Mouse (Mus musculus) MEL (cell line): Measurements from ENCODE around the gene Hagh. TPM values are rescaled to one million over a fixed set of nuclear protein-coding genes. Genes with fewer than 3 reads are reported as not detected.

Experiments
- DNase-seq: peaks from one replicate; pipeline ENCODE4 v3.0.0; 2011; ENCODE audit warnings: low read depth, low spot score
- H3K27ac ChIP-seq: 2 replicates; pipeline ENCODE4 v1.5.1; 2012; ENCODE audit warnings: low read depth, mild to moderate bottlenecking, control low read depth, low read length, moderate library complexity; ENCODE audit not compliant: control insufficient read depth
- H3K27me3 ChIP-seq, 2 experiments: fragments of 150-350 bp in 1 of 2; sonication (generic) in 1 of 2; 2 replicates each; pipeline ENCODE4 v1.6.1; 2012; ENCODE audit warnings: low read length in 2 of 2, mild to moderate bottlenecking in 2 of 2, improper control_type of control experiment in 1 of 2, moderate library complexity in 1 of 2; ENCODE audit not compliant: insufficient read depth in 2 of 2, control insufficient read depth in 1 of 2
- H3K36me3 ChIP-seq, 2 experiments: 2 replicates each; pipeline ENCODE4 v1.6.1; 2012 to 2014; ENCODE audit warnings: low read length in 2 of 2, improper control_type of control experiment in 1 of 2, inconsistent platforms in 1 of 2, mild to moderate bottlenecking in 1 of 2; ENCODE audit not compliant: insufficient read depth in 2 of 2, control insufficient read depth in 1 of 2
- H3K4me1 ChIP-seq, 2 experiments: fragments of 150-350 bp in 1 of 2; sonication (generic) in 1 of 2; 2 replicates each; pipeline ENCODE4 v1.6.1; 2012; ENCODE audit warnings: low read length in 2 of 2, improper control_type of control experiment in 1 of 2, mild to moderate bottlenecking in 1 of 2; ENCODE audit not compliant: insufficient read depth in 2 of 2, control insufficient read depth in 1 of 2
- H3K4me3 ChIP-seq, 2 experiments: fragments of 150-350 bp in 1 of 2; sonication (generic) in 1 of 2; 2 replicates each; pipeline ENCODE4 v1.5.1; 2012; ENCODE audit warnings: low read depth in 2 of 2, low read length in 2 of 2, mild to moderate bottlenecking in 2 of 2, moderate library complexity in 2 of 2, control low read depth in 1 of 2, improper control_type of control experiment in 1 of 2; ENCODE audit not compliant: control insufficient read depth in 1 of 2, insufficient read depth in 1 of 2
- H3K79me2 ChIP-seq: 2 replicates; pipeline ENCODE4 v1.6.1; 2012; ENCODE audit warnings: mild to moderate bottlenecking, low read length, moderate library complexity; ENCODE audit not compliant: control insufficient read depth, poor library complexity, insufficient read depth
- H3K9ac ChIP-seq: 2 replicates; pipeline ENCODE4 v1.6.1; 2012; ENCODE audit warnings: low read depth, mild to moderate bottlenecking, control low read depth, low read length, moderate library complexity; ENCODE audit not compliant: control insufficient read depth, poor library complexity, severe bottlenecking
- H3K9me3 ChIP-seq: fragments of 150-350 bp; sonication (generic); replicated peaks from 2 replicates; pipeline ENCODE4 v1.6.1; 2012; ENCODE audit warnings: mild to moderate bottlenecking, low read length, improper control_type of control experiment, moderate library complexity; ENCODE audit not compliant: insufficient read depth
- BHLHE40 ChIP-seq: IDR thresholded peaks from 2 replicates; pipeline ENCODE4 v1.6.1; 2012; ENCODE audit warnings: low read depth, mild to moderate bottlenecking, inconsistent platforms, low read length, improper control_type of control experiment, borderline replicate concordance
- CHD1 ChIP-seq: IDR thresholded peaks from 2 replicates; pipeline ENCODE4 v1.6.1; 2012; ENCODE audit warnings: low read depth, mild to moderate bottlenecking, inconsistent platforms, low read length, improper control_type of control experiment
- CHD2 ChIP-seq: IDR thresholded peaks from 2 replicates; pipeline ENCODE4 v1.6.1; 2011; ENCODE audit warnings: low read length, improper control_type of control experiment
- ETS1 ChIP-seq: IDR thresholded peaks from 2 replicates; pipeline ENCODE4 v1.6.1; 2012; ENCODE audit warnings: low read depth, mild to moderate bottlenecking, inconsistent platforms, low read length, improper control_type of control experiment, moderate library complexity
- GATA1 ChIP-seq: IDR thresholded peaks from 2 replicates; pipeline ENCODE4 v1.6.1; 2011; ENCODE audit warnings: low read depth, low read length, improper control_type of control experiment
- KAT2A ChIP-seq: conservative IDR thresholded peaks from 2 replicates; pipeline ENCODE4 v1.6.1; 2012; ENCODE audit warnings: low read depth, low read length, improper control_type of control experiment, inconsistent platforms
- MAX ChIP-seq: IDR thresholded peaks from 2 replicates; pipeline ENCODE4 v1.6.1; 2011; ENCODE audit warnings: low read length, improper control_type of control experiment
- MEF2A ChIP-seq: IDR thresholded peaks from 2 replicates; pipeline ENCODE4 v1.6.1; 2014; ENCODE audit warnings: low read depth, mild to moderate bottlenecking, inconsistent platforms, low read length, improper control_type of control experiment; ENCODE audit not compliant: poor library complexity, insufficient replicate concordance, severe bottlenecking; ENCODE audit errors: extremely low read depth
- MYB ChIP-seq: IDR thresholded peaks from 2 replicates; pipeline ENCODE4 v1.6.1; 2011; ENCODE audit warnings: mild to moderate bottlenecking, low read depth, low read length, improper control_type of control experiment
- POLR2AphosphoS2 ChIP-seq: IDR thresholded peaks from 2 replicates; pipeline ENCODE4 v1.6.1; 2011; ENCODE audit warnings: low read length, improper control_type of control experiment
- POLR2AphosphoS5 ChIP-seq: IDR thresholded peaks from 2 replicates; pipeline ENCODE4 v1.6.1; 2012; ENCODE audit warnings: low read depth, borderline replicate concordance, mild to moderate bottlenecking, inconsistent platforms, low read length, moderate library complexity, mixed read lengths
- RAD21 ChIP-seq: IDR thresholded peaks from 2 replicates; pipeline ENCODE4 v1.6.1; 2011; ENCODE audit warnings: mild to moderate bottlenecking, low read depth, low read length, improper control_type of control experiment
- TAL1 ChIP-seq: IDR thresholded peaks from 2 replicates; pipeline ENCODE4 v1.6.1; 2012; ENCODE audit warnings: mild to moderate bottlenecking, inconsistent platforms, low read length, moderate library complexity, mixed read lengths
- TCF12 ChIP-seq: IDR thresholded peaks from 2 replicates; pipeline ENCODE4 v1.6.1; 2014; ENCODE audit warnings: low read depth, mild to moderate bottlenecking, inconsistent platforms, low read length, improper control_type of control experiment, moderate library complexity
- UBTF ChIP-seq: IDR thresholded peaks from 2 replicates; pipeline ENCODE4 v1.6.1; 2012; ENCODE audit warnings: low read depth, mild to moderate bottlenecking, inconsistent platforms, low read length, improper control_type of control experiment, moderate library complexity, borderline replicate concordance; ENCODE audit not compliant: insufficient read depth
- USF1 ChIP-seq: IDR thresholded peaks from 2 replicates; pipeline ENCODE4 v1.6.1; 2014; ENCODE audit warnings: low read depth, mild to moderate bottlenecking, inconsistent platforms, low read length, improper control_type of control experiment, moderate library complexity
- USF2 ChIP-seq, 2 experiments: IDR thresholded peaks; 2 replicates each; pipeline ENCODE4 v1.6.1; 2011 to 2012; ENCODE audit warnings: improper control_type of control experiment in 2 of 2, low read length in 2 of 2, borderline replicate concordance in 1 of 2, inconsistent platforms in 1 of 2, low read depth in 1 of 2, mild to moderate bottlenecking in 1 of 2; ENCODE audit not compliant: insufficient read depth in 1 of 2
- ZC3H11A ChIP-seq: IDR thresholded peaks from 2 replicates; pipeline ENCODE4 v1.6.1; 2012; ENCODE audit warnings: low read depth, mild to moderate bottlenecking, inconsistent platforms, low read length, improper control_type of control experiment
- polyA plus RNA-seq, 2 experiments: library from polyadenylated mRNA; stranded (reverse) in 1 of 2; unstranded in 1 of 2; fragments of >175 nt in 1 of 2; fragments of >200 nt in 1 of 2; gene quantifications; 2 replicates each; pipeline versions ENCODE4 v1.2.1 to v1.2.4; 2012; ENCODE audit warnings: low replicate concordance in 2 of 2, low read depth in 1 of 2; ENCODE audit not compliant: insufficient read length in 2 of 2, insufficient read depth in 1 of 2, missing spikeins in 1 of 2
- total RNA-seq: library from RNA; depleted of rRNA; stranded (reverse); fragments of 300-350 nt; gene quantifications from 2 replicates; pipeline ENCODE4 v1.2.3, GENCODE M21; 2012

The Hagh gene
- total and polyA plus RNA-seq, 3 experiments, result 37.5 to 49.6 TPM; not detected in 1

DNA sequence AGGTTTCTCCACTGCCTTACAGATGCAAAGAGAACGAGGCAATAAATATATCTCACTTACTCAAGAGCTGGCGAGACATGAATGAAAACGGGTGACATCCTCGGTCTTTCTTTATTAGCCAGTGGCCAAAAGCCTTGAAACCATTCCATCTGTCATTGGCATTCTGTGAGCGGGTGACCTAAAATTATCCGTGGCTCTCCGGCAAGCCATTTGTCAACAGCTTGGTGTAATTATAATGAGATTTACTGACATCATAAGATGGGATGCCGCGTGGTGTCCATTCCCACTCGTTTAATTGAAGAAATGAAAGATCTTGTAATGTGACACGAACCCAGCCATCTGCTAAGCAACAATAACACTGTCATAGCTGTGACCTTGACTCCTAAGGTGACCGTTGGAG lies 45.2 kb upstream of the Hagh start:
- H3K36me3 ChIP-seq, result peaks cover 0 to 5% of the 10 kb centered on the region in 2 experiments; a peak in 2 of 4 replicates
- H3K4me1 ChIP-seq, result peaks cover 0 to 11% of the 10 kb centered on the region in 2 experiments; a peak in 2 of 4 replicates
- H3K9ac ChIP-seq, result no peak overlapping the region
- no peak overlapping the region for H3K4me3 ChIP-seq
- no peaks in the 10 kb centered on the region for H3K79me2 ChIP-seq
- no peak for DNase-seq
- TF ChIP-seq TCF12 (no peak), MYB (no peak), KAT2A (no peak), RAD21 (no peak), CHD2 (no peak), CHD1 (no peak), ZC3H11A (no peak), ETS1 (no peak), GATA1 (no peak), MEF2A (no peak)
- TF ChIP-seq, all 39 proteins: peak for 0
- Histone ChIP-seq H3K27me3 (peaks cover 3 to 6% of the 10 kb centered on the region in 2 experiments; a peak in 3 of 4 replicates), H3K27ac (no peak overlapping the region), H3K9me3 (no peaks in the 10 kb centered on the region)

DNA sequence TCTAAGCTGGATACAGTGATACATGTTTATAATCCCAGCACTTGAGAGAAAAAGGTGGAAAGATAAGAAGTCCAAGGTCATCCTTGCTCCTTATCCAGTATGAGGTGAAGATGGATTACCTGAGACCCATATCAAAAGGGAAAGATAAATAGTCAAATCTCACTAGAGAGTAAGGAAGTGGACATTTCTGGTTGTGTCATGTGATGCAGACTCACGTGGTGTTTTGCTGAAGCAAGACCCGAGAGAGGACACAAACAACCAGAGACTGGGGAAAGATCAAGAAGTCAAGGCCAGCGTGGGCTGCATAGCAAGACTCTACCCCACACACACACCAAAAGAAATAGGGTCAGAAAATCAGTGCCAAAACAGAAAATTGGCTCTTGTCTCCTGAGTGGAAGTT lies 43.0 kb upstream of the Hagh start:
- peaks cover 0 to 5% of the 10 kb centered on the region in 2 experiments; a peak in 2 of 4 replicates for H3K36me3 ChIP-seq
- peak; percentile 22 for DNase-seq
- H3K4me3 ChIP-seq, result no peak overlapping the region
- no peak overlapping the region for H3K9ac ChIP-seq
- TF ChIP-seq BHLHE40 (peak; percentile 39; the same call in 1 of the 2 replicates), UBTF (no peak), POLR2AphosphoS5 (no peak), POLR2AphosphoS2 (no peak), USF2 (IDR thresholded peaks at IDR 0.05; ENCODE audit: borderline replicate concordance in 1 of 2, insufficient read depth in 1 of 2, low read depth in 1 of 2, low read length in 2 of 2) (peak in 1 of 2 experiments; percentile 77; a peak in 2 of 4 replicates), USF1 (peak; percentile 89), MAX (peak; percentile 69), TAL1 (no peak)
- no peaks in the 10 kb centered on the region; a peak in 1 of 4 replicates for H3K27me3 ChIP-seq
- peaks cover 0 to 15% of the 10 kb centered on the region in 2 experiments; a peak in 2 of 4 replicates for H3K4me1 ChIP-seq
- no peaks in the 10 kb centered on the region for H3K79me2 ChIP-seq
- no peak overlapping the region for H3K27ac ChIP-seq
- H3K9me3 ChIP-seq, result no peaks in the 10 kb centered on the region
